In the genomic region with DNA sequence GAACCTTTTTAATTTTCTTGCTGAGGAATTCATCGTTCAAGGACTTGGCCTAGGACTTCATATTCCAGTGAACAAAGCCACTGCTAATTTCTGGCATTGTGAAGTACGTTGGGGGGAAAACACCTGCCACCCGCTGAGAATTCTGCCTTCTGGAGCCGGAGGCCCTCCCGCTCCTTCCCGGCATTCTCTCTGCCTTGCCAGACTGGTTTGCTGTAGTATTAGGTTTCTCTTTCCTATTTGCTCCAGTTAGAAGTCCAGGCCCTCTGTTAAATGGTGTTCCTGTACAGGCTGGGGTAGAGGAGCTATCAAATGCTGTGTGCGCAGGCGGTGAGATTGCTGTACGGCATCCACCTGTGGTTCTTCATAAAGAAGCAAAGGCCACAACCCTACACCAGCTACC, we compare ENCODE assay signal across 10 mouse cellular contexts.
DNase-seq lines count a peak whose midpoint lies in the region; ATAC-seq lines count a peak whose summit lies in the region.
"Had no signal": no experiment of that assay in that cellular context is flagged by ENCODE, and none has a peak within 500 bp of the region (broad histone marks: within the 10 kb centered on the region; RNA-seq: fewer than 3 reads in every experiment).

No protein-coding gene starts in this region.

- no peaks in the 10 kb centered on the region for H3K27me3 ChIP-seq in intestine, embryonic 16.5 days (replicated peaks; ENCODE audit: control insufficient read depth, insufficient read depth, low read length)
- no peaks in the 10 kb centered on the region for H3K27me3 ChIP-seq in lung, embryonic 16.5 days (ENCODE audit: control insufficient read depth, insufficient read depth, low read depth, low read length)
- no peaks in the 10 kb centered on the region for H3K27me3 ChIP-seq in midbrain, embryonic 16.5 days (ENCODE audit: control insufficient read depth, insufficient read depth, low read depth, low read length)

- 0 out of 2 replicates have a peak overlapping the region, but pooled peaks have one; percentile 5 for H3K4me2 ChIP-seq in intestine, embryonic 16.5 days (ENCODE audit: low read depth, low read length)
- H3K4me2 ChIP-seq in lung, embryonic 16.5 days (ENCODE audit: low read depth, low read length): no peak overlapping the region
- no peak overlapping the region for H3K4me2 ChIP-seq in midbrain, embryonic 16.5 days (ENCODE audit: low read length)

- peak; percentile 64 for ATAC-seq in intestine, embryonic 16.5 days
- ATAC-seq in lung, embryonic 16.5 days (ENCODE audit: low read depth): 0 out of 2 replicates have a peak, but pooled peaks have one; percentile 43
- no peak for ATAC-seq in monocyte, adult 5-6 weeks (replicated peaks; ENCODE audit: insufficient number of reproducible peaks, low FRiP score, low TSS enrichment, poor library complexity, severe bottlenecking)
- no peak for ATAC-seq in midbrain, embryonic 16.5 days

- no peak overlapping the region for H3K4me3 ChIP-seq in intestine, embryonic 16.5 days (ENCODE audit: low read length)
- no peak overlapping the region for H3K4me3 ChIP-seq in lung, embryonic 16.5 days (ENCODE audit: low read length)
- H3K4me3 ChIP-seq in midbrain, embryonic 16.5 days (ENCODE audit: low read depth, low read length): no peak overlapping the region
- H3K4me3 ChIP-seq: myocyte had no signal

- peak overlapping the region; percentile 70 for H3K27ac ChIP-seq in intestine, embryonic 16.5 days (ENCODE audit: low read length)
- peak overlapping the region; percentile 84 for H3K27ac ChIP-seq in lung, embryonic 16.5 days (ENCODE audit: low read length)
- no peak overlapping the region for H3K27ac ChIP-seq in midbrain, embryonic 16.5 days (ENCODE audit: low read length)

- H3K9ac ChIP-seq in intestine, embryonic 16.5 days (ENCODE audit: low read depth, low read length): no peak overlapping the region
- H3K9ac ChIP-seq in lung, embryonic 16.5 days (ENCODE audit: low read length): no peak overlapping the region; the same call in 1 of the 2 replicates
- no peak overlapping the region for H3K9ac ChIP-seq in midbrain, embryonic 16.5 days (ENCODE audit: low read depth, low read length)

- 67% methylated on average over 9 of the region's 9 CpGs for WGBS in intestine, embryonic 16.5 days
- 59% methylated on average over 9 of the region's 9 CpGs for WGBS in lung, embryonic 16.5 days
- 70% methylated on average over 9 of the region's 9 CpGs for WGBS in midbrain, embryonic 16.5 days

- intact Hi-C loops in left cerebral cortex, postnatal 36 days (cut with DNase I): no loop called here

- DNase-seq in layer of hippocampus, adult 11-12 months (ENCODE audit: low spot score): peak; percentile 46
- DNase-seq in layer of hippocampus, adult 8-10 months (ENCODE audit: low spot score in 2 of 2): no peak
- peak; percentile 53 for DNase-seq in cerebellum, adult 9-10 months
- no peak for DNase-seq in left cerebral cortex, postnatal 36 days (ENCODE audit: low spot score in 2 of 2)
- DNase-seq: adrenal gland, postnatal 36 days had no signal

- no peaks in the 10 kb centered on the region for H3K9me3 ChIP-seq in intestine, embryonic 16.5 days (ENCODE audit: control insufficient read depth, low read length)
- H3K9me3 ChIP-seq in lung, embryonic 16.5 days (ENCODE audit: control insufficient read depth, low read length): no peaks in the 10 kb centered on the region
- H3K9me3 ChIP-seq in midbrain, embryonic 16.5 days (replicated peaks; ENCODE audit: control insufficient read depth, low read length, poor library complexity, severe bottlenecking): no peaks in the 10 kb centered on the region

- no peaks in the 10 kb centered on the region for H3K36me3 ChIP-seq in intestine, embryonic 16.5 days (ENCODE audit: control insufficient read depth, insufficient read depth, low read length)
- H3K36me3 ChIP-seq in lung, embryonic 16.5 days (ENCODE audit: control insufficient read depth, insufficient read depth, low read length): peaks cover 6% of the 10 kb centered on the region; the same call in 1 of the 2 replicates
- H3K36me3 ChIP-seq in midbrain, embryonic 16.5 days (ENCODE audit: control insufficient read depth, insufficient read depth, low read length): 0 out of 2 replicates have a peak, but pooled peaks cover 2% of the 10 kb centered on the region

- H3K4me1 ChIP-seq in intestine, embryonic 16.5 days (ENCODE audit: control insufficient read depth, insufficient read depth, low read length): peaks cover 51% of the 10 kb centered on the region
- peaks cover 72% of the 10 kb centered on the region for H3K4me1 ChIP-seq in lung, embryonic 16.5 days (replicated peaks; ENCODE audit: control insufficient read depth, insufficient read depth, low read length)
- peaks cover 14% of the 10 kb centered on the region; the same call in 1 of the 2 replicates for H3K4me1 ChIP-seq in midbrain, embryonic 16.5 days (ENCODE audit: control insufficient read depth, insufficient read depth, low read length)

Comparison
In these comparisons a context has a peak if more than half of its experiments do, and no peak if none do; other contexts are left out.
1. DNase-seq: peak in layer of hippocampus, adult 11-12 months (single experiment) and cerebellum, adult 9-10 months (single experiment); none in layer of hippocampus, adult 8-10 months (0 of 2) and left cerebral cortex, postnatal 36 days (0 of 2).
2. ATAC-seq: peak in intestine, embryonic 16.5 days (single experiment) and lung, embryonic 16.5 days (single experiment); none in monocyte, adult 5-6 weeks (single experiment) and midbrain, embryonic 16.5 days (single experiment).